Mouse (Mus musculus) hematopoietic stem cell, adult 5-6 weeks (primary cell): ENCODE data around the gene Vsir. TPM values are rescaled to one million over a fixed set of nuclear protein-coding genes. Genes with fewer than 3 reads are reported as not detected.

Source experiments
- ATAC-seq, 2 experiments: fragments of 125-278 bp in 1 of 2; replicated peaks in 1 of 2; 2 replicates each; pipeline ENCODE4 v1.8.0; 2016 to 2017; ENCODE audit warnings: inconsistent platforms in 2 of 2, mild to moderate bottlenecking in 2 of 2, moderate number of reproducible peaks in 2 of 2, low read depth in 1 of 2, moderate TSS enrichment in 1 of 2; ENCODE audit not compliant: low FRiP score in 2 of 2, poor library complexity in 2 of 2, severe bottlenecking in 2 of 2, insufficient read depth in 1 of 2, low TSS enrichment in 1 of 2
- total RNA-seq: library from RNA; stranded (forward); fragments of 172-1452, 232-1000 nt; gene quantifications from 2 replicates; pipeline ENCODE4 v1.2.3, GENCODE M21; 2017

The Vsir gene
- total RNA-seq, 1 experiment from 2014 or later: 50.2 TPM

- peak; percentile 46 to 70 for ATAC-seq
These were observed 25.1 kb downstream of the Vsir start for GRCm38 (mm10) chr10:60371596-60372386.

- no peak for ATAC-seq
These were observed 26.9 kb downstream of the Vsir start for GRCm38 (mm10) chr10:60373543-60373936.

DNA sequence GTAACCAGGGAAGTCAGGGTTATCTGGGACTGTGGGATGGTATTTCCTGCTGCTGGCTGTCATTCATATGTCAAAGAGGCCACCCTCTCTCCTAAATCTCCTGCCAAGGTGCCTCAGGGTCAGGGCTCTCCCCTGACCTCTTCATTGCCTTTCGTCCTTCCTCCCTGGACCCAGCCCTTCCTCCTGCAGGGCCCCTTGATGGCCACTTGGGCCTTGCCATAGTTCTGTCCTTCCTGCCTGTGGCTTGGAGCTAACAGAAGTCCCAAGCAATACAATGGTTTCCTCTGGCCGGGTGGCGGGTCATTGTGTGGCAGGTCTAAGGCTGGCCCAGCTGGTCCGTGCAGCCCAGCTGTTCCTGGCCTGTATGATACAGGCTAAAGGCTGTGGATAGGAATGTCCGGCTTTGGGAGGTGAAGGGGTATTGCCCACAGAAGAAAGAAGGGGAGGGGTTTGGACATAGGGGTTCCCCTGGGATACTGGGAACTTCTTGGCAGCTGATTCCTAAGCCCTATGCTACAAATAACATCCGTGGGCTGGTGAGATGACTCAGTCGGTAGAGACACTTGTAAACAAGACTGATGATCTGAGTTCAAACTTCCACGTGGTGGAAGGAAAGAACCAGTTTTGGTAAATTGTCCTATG, 27.4 kb downstream of the Vsir start:
- no peak for ATAC-seq

DNA sequence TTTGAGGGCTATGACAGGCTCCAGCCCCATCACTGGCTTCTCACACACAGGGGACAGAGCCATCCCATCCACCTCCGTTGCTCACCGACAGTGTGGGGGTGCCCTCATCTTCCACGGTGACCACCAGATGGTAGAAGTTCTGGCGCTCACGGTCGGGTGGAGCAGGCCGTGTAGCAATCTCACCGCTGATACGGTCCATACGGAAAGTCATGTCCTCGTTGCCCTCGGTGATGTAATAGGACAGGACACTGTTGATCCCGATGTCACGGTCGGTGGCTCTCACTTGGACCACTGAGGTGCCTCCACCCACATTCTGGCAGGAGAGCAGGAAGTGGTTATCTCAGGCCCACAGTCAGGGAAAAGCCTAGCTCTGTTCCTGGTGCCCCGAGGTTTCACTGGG, 30.1 kb downstream of the Vsir start:
- no peak for ATAC-seq

DNA sequence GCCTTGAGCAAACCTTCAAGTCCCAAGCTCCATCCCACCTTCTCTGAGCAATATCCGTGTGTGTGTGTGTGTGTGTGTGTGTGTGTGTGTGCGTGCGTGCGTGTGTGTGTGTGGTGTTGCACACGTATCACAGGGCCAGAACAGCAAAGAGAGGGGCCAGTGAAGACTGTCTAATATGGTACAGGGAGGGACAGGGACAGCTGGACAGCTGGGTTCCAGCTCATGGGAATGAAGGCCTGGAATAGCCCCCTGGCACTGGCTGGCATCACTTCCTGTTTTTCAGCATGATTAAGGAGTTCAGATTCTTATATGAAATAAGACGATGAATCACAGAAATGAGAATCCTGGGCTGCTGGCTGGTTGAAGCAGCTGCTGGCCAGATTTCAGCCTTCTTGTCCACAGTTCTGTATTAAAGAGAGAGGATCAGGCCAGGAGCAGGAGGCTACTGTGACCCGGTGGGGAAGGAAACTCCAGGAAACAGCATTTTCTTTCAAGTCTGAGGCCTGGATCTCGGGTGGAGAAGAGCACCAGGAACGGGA, 32.8 kb downstream of the Vsir start:
- ATAC-seq: no peak

DNA sequence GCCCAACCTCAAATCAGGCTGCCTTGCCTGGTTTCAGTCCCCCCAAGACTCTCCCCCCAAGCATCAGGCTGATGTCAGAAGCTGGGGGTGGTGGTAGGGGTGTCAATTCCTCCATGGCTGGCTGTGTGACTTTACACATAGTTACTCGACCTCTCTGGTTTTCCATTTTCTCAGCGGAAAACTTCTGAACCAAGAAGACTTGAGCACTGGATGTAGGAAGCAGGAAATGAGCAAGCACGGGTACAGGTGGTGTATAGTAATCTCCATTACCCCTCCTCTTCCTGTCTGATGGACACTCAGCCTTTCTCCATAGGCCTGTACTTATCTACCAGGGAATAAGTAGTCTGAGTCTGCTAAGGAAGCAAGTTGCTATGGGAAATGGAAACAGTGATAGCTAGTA, 33.6 kb downstream of the Vsir start:
- no peak for ATAC-seq

DNA sequence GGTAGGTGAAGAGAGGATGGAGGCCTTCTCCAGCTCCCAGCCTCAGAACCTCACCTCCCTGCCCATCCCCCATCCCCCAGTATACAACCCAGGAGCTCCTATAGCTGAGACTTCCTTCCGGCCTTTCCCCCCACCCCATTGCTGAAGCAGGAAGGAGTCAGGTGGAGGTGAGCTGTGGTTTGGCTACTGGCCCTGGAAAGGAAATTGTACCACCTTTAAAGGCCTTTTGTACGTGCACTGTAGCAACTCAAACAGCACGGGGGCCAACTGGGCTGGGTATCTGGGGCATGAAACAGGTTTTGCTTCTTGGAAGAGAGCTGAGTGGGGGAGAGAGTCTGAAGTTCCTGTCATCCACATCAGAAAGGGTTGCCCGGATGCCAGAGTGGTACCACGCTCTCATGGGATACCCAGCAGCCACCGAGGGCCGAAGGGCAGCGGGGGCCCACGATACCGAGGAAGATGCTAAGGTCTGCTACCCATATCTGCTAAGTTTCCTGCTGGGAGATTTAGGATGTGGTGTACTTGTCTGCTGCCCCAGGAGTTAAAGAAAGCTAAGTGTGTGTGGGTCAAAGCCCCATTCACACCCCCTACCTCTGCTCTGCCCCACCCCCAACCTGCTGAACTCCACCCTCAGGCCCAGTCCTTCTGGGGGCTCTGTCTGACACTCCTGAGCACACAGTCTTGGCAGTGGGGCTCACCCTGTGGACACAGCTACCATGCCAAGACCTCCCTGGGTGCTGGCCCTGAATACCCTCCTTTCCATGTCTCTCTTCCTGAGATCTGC, 34.7 kb downstream of the Vsir start:
- ATAC-seq: no peak

- peak; percentile 38 to 49 for ATAC-seq
These were observed 41.7 kb downstream of the Vsir start for GRCm38 (mm10) chr10:60388332-60388731.

GRCm38 (mm10) chr10:60389447-60389865, 42.8 kb downstream of the Vsir start:
- ATAC-seq: peak; percentile 85 to 90

GRCm38 (mm10) chr10:60390177-60390903, 43.7 kb downstream of the Vsir start:
- ATAC-seq: no peak

- ATAC-seq: peak in 1 of 2 experiments; percentile 12; a peak in 1 of 4 replicates
These were observed 44.3 kb downstream of the Vsir start for GRCm38 (mm10) chr10:60390904-60391420.

- ATAC-seq: no peak
These were observed 45.0 kb downstream of the Vsir start for GRCm38 (mm10) chr10:60391661-60392060.

GRCm38 (mm10) chr10:60394936-60395335, 48.3 kb downstream of the Vsir start:
- ATAC-seq: no peak

DNA sequence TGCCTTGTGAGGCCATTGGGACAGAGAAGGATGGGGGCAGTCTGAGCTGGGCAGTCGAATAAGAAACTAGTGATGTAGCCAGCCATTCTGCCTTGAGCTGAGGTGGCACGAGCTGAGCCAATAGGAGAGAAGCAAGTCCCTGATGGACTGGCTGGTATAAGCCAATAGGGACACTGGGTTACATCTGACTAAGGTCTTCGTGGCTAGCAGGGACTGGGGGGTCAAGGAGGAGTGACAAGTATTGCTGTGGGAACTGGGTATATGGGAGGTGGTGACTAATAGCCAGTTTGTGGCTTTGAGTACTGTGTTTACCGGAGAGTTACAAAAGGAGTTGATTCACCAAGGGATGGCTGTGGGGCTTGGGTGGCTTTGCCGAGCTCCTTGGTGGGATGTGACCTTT, 49.0 kb downstream of the Vsir start:
- no peak for ATAC-seq

DNA sequence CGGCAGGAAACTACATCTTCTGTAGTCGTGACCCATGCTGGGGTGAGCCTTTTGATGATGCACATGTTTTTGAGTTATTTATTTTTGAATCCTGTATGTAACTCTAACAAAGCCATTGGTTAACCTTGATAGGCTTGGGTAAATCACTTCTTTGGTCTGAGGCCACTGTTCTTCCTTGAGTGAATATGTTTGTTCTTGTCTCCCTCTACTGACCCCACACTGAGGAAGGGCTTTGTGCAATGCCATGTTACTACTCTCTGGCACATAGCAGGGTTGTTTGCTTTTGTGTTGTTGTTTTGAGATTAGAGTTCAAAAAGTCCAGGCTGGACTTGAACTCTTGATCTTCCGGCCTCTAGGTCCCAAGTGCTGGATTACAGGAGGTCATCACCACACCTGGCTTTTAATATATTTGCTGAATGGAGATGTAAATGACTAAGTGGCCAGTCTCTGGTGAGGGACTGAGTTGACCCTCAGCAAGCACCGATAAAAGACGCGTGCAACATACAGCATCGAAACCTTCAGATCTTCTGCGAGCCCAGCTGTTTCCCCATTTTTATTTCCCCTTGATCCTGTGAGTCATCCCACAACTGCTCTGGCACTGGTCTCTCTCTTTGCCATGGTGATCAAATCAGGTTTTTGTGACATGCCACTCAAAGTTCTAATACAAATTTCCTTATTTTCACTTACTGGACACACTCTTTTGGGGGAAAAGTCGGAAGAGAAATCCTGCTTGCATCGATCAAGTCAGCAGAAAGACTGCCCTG, 51.6 kb downstream of the Vsir start:
- peak in 1 of 2 experiments; percentile 42; a peak in 1 of 4 replicates for ATAC-seq

GRCm38 (mm10) chr10:60399449-60399848, 52.8 kb downstream of the Vsir start, which contains the start of gene Gm17455:
TSS of gene Gm17455 (plus strand) at chr10:60399726.
- ATAC-seq: no peak
